Mouse (Mus musculus): ENCODE results near the gene Nek3.

GRCm38 (mm10) chr8:22214826-22215225 is 48.6 kb upstream of the Nek3 start:
- TF ChIP-seq TAL1 (IDR thresholded peaks at IDR 0.05; ENCODE audit: low read length) (no peak), GATA1 (IDR thresholded peaks at IDR 0.05; ENCODE audit: low read length) (no peak)
